Mouse (Mus musculus) MEL (cell line): Measurements from ENCODE around the gene Apbb1ip. TPM values are rescaled to one million over a fixed set of nuclear protein-coding genes. Genes with fewer than 3 reads are reported as not detected.
A peak's percentile ranks its signal among the peaks of the same experiment; 100 is the strongest.

Experiments used
- DNase-seq: peaks from one replicate; pipeline ENCODE4 v3.0.0; 2011; ENCODE audit warnings: low read depth, low spot score
- H3K27ac ChIP-seq: 2 replicates; pipeline ENCODE4 v1.5.1; 2012; ENCODE audit warnings: low read depth, mild to moderate bottlenecking, control low read depth, low read length, moderate library complexity; ENCODE audit not compliant: control insufficient read depth
- H3K27me3 ChIP-seq, 2 experiments: fragments of 150-350 bp in 1 of 2; sonication (generic) in 1 of 2; 2 replicates each; pipeline ENCODE4 v1.6.1; 2012; ENCODE audit warnings: low read length in 2 of 2, mild to moderate bottlenecking in 2 of 2, improper control_type of control experiment in 1 of 2, moderate library complexity in 1 of 2; ENCODE audit not compliant: insufficient read depth in 2 of 2, control insufficient read depth in 1 of 2
- H3K36me3 ChIP-seq, 2 experiments: 2 replicates each; pipeline ENCODE4 v1.6.1; 2012 to 2014; ENCODE audit warnings: low read length in 2 of 2, improper control_type of control experiment in 1 of 2, inconsistent platforms in 1 of 2, mild to moderate bottlenecking in 1 of 2; ENCODE audit not compliant: insufficient read depth in 2 of 2, control insufficient read depth in 1 of 2
- H3K4me1 ChIP-seq, 2 experiments: fragments of 150-350 bp in 1 of 2; sonication (generic) in 1 of 2; 2 replicates each; pipeline ENCODE4 v1.6.1; 2012; ENCODE audit warnings: low read length in 2 of 2, improper control_type of control experiment in 1 of 2, mild to moderate bottlenecking in 1 of 2; ENCODE audit not compliant: insufficient read depth in 2 of 2, control insufficient read depth in 1 of 2
- H3K4me3 ChIP-seq, 2 experiments: fragments of 150-350 bp in 1 of 2; sonication (generic) in 1 of 2; 2 replicates each; pipeline ENCODE4 v1.5.1; 2012; ENCODE audit warnings: low read depth in 2 of 2, low read length in 2 of 2, mild to moderate bottlenecking in 2 of 2, moderate library complexity in 2 of 2, control low read depth in 1 of 2, improper control_type of control experiment in 1 of 2; ENCODE audit not compliant: control insufficient read depth in 1 of 2, insufficient read depth in 1 of 2
- H3K79me2 ChIP-seq: 2 replicates; pipeline ENCODE4 v1.6.1; 2012; ENCODE audit warnings: mild to moderate bottlenecking, low read length, moderate library complexity; ENCODE audit not compliant: control insufficient read depth, poor library complexity, insufficient read depth
- H3K9ac ChIP-seq: 2 replicates; pipeline ENCODE4 v1.6.1; 2012; ENCODE audit warnings: low read depth, mild to moderate bottlenecking, control low read depth, low read length, moderate library complexity; ENCODE audit not compliant: control insufficient read depth, poor library complexity, severe bottlenecking
- H3K9me3 ChIP-seq: fragments of 150-350 bp; sonication (generic); replicated peaks from 2 replicates; pipeline ENCODE4 v1.6.1; 2012; ENCODE audit warnings: mild to moderate bottlenecking, low read length, improper control_type of control experiment, moderate library complexity; ENCODE audit not compliant: insufficient read depth
- ELF1 ChIP-seq: IDR thresholded peaks from 2 replicates; pipeline ENCODE4 v1.6.1; 2014; ENCODE audit warnings: low read depth, mild to moderate bottlenecking, inconsistent platforms, low read length, improper control_type of control experiment, moderate library complexity
- EP300 ChIP-seq, 2 experiments: IDR thresholded peaks; 2 replicates each; pipeline ENCODE4 v1.6.1; 2011; ENCODE audit warnings: improper control_type of control experiment in 2 of 2, low read length in 2 of 2, low read depth in 1 of 2, mild to moderate bottlenecking in 1 of 2
- ETS1 ChIP-seq: IDR thresholded peaks from 2 replicates; pipeline ENCODE4 v1.6.1; 2012; ENCODE audit warnings: low read depth, mild to moderate bottlenecking, inconsistent platforms, low read length, improper control_type of control experiment, moderate library complexity
- GABPA ChIP-seq: IDR thresholded peaks from 2 replicates; pipeline ENCODE4 v1.6.1; 2012; ENCODE audit warnings: low read depth, mild to moderate bottlenecking, inconsistent platforms, low read length, improper control_type of control experiment, moderate library complexity
- GATA1 ChIP-seq: IDR thresholded peaks from 2 replicates; pipeline ENCODE4 v1.6.1; 2011; ENCODE audit warnings: low read depth, low read length, improper control_type of control experiment
- HCFC1 ChIP-seq: IDR thresholded peaks from 2 replicates; pipeline ENCODE4 v1.6.1; 2012; ENCODE audit warnings: low read depth, mild to moderate bottlenecking, inconsistent platforms, low read length, improper control_type of control experiment, moderate library complexity
- MAX ChIP-seq: IDR thresholded peaks from 2 replicates; pipeline ENCODE4 v1.6.1; 2011; ENCODE audit warnings: low read length, improper control_type of control experiment
- MAZ ChIP-seq: IDR thresholded peaks from 2 replicates; pipeline ENCODE4 v1.6.1; 2012; ENCODE audit warnings: low read depth, mild to moderate bottlenecking, inconsistent platforms, low read length, improper control_type of control experiment
- MYB ChIP-seq: IDR thresholded peaks from 2 replicates; pipeline ENCODE4 v1.6.1; 2011; ENCODE audit warnings: mild to moderate bottlenecking, low read depth, low read length, improper control_type of control experiment
- MYC ChIP-seq: IDR thresholded peaks from 2 replicates; pipeline ENCODE4 v1.6.1; 2011; ENCODE audit warnings: low read depth, mild to moderate bottlenecking, low read length, improper control_type of control experiment, moderate library complexity
- NELFE ChIP-seq: IDR thresholded peaks from 2 replicates; pipeline ENCODE4 v1.6.1; 2011; ENCODE audit warnings: low read depth, low read length, improper control_type of control experiment
- POLR2AphosphoS2 ChIP-seq: IDR thresholded peaks from 2 replicates; pipeline ENCODE4 v1.6.1; 2011; ENCODE audit warnings: low read length, improper control_type of control experiment
- POLR2AphosphoS5 ChIP-seq: IDR thresholded peaks from 2 replicates; pipeline ENCODE4 v1.6.1; 2012; ENCODE audit warnings: low read depth, borderline replicate concordance, mild to moderate bottlenecking, inconsistent platforms, low read length, moderate library complexity, mixed read lengths
- SMC3 ChIP-seq: IDR thresholded peaks from 2 replicates; pipeline ENCODE4 v1.6.1; 2011; ENCODE audit warnings: low read depth, low read length, improper control_type of control experiment
- TBP ChIP-seq: IDR thresholded peaks from 2 replicates; pipeline ENCODE4 v1.8.0; 2011; ENCODE audit warnings: low read depth, low read length, improper control_type of control experiment
- TCF12 ChIP-seq: IDR thresholded peaks from 2 replicates; pipeline ENCODE4 v1.6.1; 2014; ENCODE audit warnings: low read depth, mild to moderate bottlenecking, inconsistent platforms, low read length, improper control_type of control experiment, moderate library complexity
- UBTF ChIP-seq: IDR thresholded peaks from 2 replicates; pipeline ENCODE4 v1.6.1; 2012; ENCODE audit warnings: low read depth, mild to moderate bottlenecking, inconsistent platforms, low read length, improper control_type of control experiment, moderate library complexity, borderline replicate concordance; ENCODE audit not compliant: insufficient read depth
- ZMIZ1 ChIP-seq: IDR thresholded peaks from 2 replicates; pipeline ENCODE4 v1.6.1; 2012; ENCODE audit warnings: low read depth, mild to moderate bottlenecking, inconsistent platforms, low read length, improper control_type of control experiment, moderate library complexity
- ZNF384 ChIP-seq: IDR thresholded peaks from 2 replicates; pipeline ENCODE4 v1.6.1; 2012; ENCODE audit warnings: low read depth, mild to moderate bottlenecking, inconsistent platforms, low read length, improper control_type of control experiment
- polyA plus RNA-seq, 2 experiments: library from polyadenylated mRNA; stranded (reverse) in 1 of 2; unstranded in 1 of 2; fragments of >175 nt in 1 of 2; fragments of >200 nt in 1 of 2; gene quantifications; 2 replicates each; pipeline versions ENCODE4 v1.2.1 to v1.2.4; 2012; ENCODE audit warnings: low replicate concordance in 2 of 2, low read depth in 1 of 2; ENCODE audit not compliant: insufficient read length in 2 of 2, insufficient read depth in 1 of 2, missing spikeins in 1 of 2
- total RNA-seq: library from RNA; depleted of rRNA; stranded (reverse); fragments of 300-350 nt; gene quantifications from 2 replicates; pipeline ENCODE4 v1.2.3, GENCODE M21; 2012; rRNA removed

Apbb1ip gene
- total RNA-seq (7.4 and 10.8 TPM in 2 replicates), polyA plus RNA-seq (10 to 100 TPM in 1 of 2 experiments, not detected in 1; 60.7 TPM)

GRCm38 (mm10) chr2:22773549-22774180 is at the start of gene Apbb1ip:
Gene Apbb1ip (plus strand): TSS chr2:22774094.
- 0 out of 2 replicates have a peak, but pooled peaks have one; percentile 38 for TF ChIP-seq ETS1
- TF ChIP-seq EP300 (IDR thresholded peaks at IDR 0.05; ENCODE audit: low read depth in 1 of 2, low read length in 2 of 2) = peak in 1 of 2 experiments; percentile 65; a peak in 2 of 4 replicates
- peak; percentile 14; the same call in 1 of the 2 replicates for TF ChIP-seq ZMIZ1
- TF ChIP-seq TBP = peak; percentile 89
- no peak for TF ChIP-seq GABPA
- TF ChIP-seq MYB = 0 out of 2 replicates have a peak, but pooled peaks have one; percentile 29
- TF ChIP-seq ELF1 = peak; percentile 78
- TF ChIP-seq UBTF = 0 out of 2 replicates have a peak, but pooled peaks have one; percentile 75
- TF ChIP-seq TCF12 = peak; percentile 36; the same call in 1 of the 2 replicates
- no peak for TF ChIP-seq POLR2AphosphoS2
- no peak for TF ChIP-seq GATA1
- TF ChIP-seq MAZ = no peak
- 0 out of 2 replicates have a peak, but pooled peaks have one; percentile 13 for TF ChIP-seq HCFC1
- peak; percentile 37; the same call in 1 of the 2 replicates for TF ChIP-seq NELFE
- peak; percentile 22; the same call in 1 of the 2 replicates for TF ChIP-seq POLR2AphosphoS5
- Histone ChIP-seq H3K27ac (peak within 1 kb of the TSS; percentile 95), H3K79me2 (peaks cover 31% of the 10 kb centered on the region), H3K27me3 (no peaks in the 10 kb centered on the region), H3K4me1 (peaks cover 21 to 31% of the 10 kb centered on the region in 2 experiments), H3K9me3 (no peaks in the 10 kb centered on the region), H3K36me3 (peaks cover 0 to 40% of the 10 kb centered on the region in 2 experiments; a peak in 3 of 4 replicates), H3K9ac (peak within 1 kb of the TSS; percentile 95), H3K4me3 (peak within 1 kb of the TSS; percentile 84 to 91)
- peak; percentile 93 for DNase-seq

GRCm38 (mm10) chr2:22727113-22727512 is 46.8 kb upstream of the Apbb1ip start:
- Histone ChIP-seq H3K27ac (no peak overlapping the region), H3K4me3 (no peak overlapping the region), H3K36me3 (peaks cover 0 to 3% of the 10 kb centered on the region in 2 experiments; a peak in 1 of 4 replicates), H3K9me3 (no peaks in the 10 kb centered on the region), H3K4me1 (peaks cover 0 to 5% of the 10 kb centered on the region in 2 experiments; a peak in 1 of 4 replicates), H3K27me3 (no peaks in the 10 kb centered on the region), H3K9ac (no peak overlapping the region), H3K79me2 (no peaks in the 10 kb centered on the region)
- TF ChIP-seq ZNF384 = no peak
- TF ChIP-seq GABPA = no peak
- no peak for TF ChIP-seq ELF1
- no peak for TF ChIP-seq NELFE
- TF ChIP-seq SMC3 = no peak
- no peak for TF ChIP-seq MYC
- TF ChIP-seq MAX = no peak
- no peak for DNase-seq
